ENCODE assay signal across 8 mouse cellular contexts in genomic region chr3:142620111-142620955, GRCm38 (mm10). TPM values are rescaled to one million over a fixed set of nuclear protein-coding genes. Genes with fewer than 3 reads are reported as not detected.
DNase-seq lines count a peak whose midpoint lies in the region; ATAC-seq and TF ChIP-seq lines count a peak whose summit lies in the region.

TSS of gene Gbp2 (plus strand) at chr3:142620602.

- peaks cover 11 to 30% of the 10 kb centered on the region in 2 experiments for H3K4me1 ChIP-seq in CH12.LX (ENCODE audit: control insufficient read depth in 1 of 2, insufficient read depth in 2 of 2)
- H3K4me1 ChIP-seq in embryonic facial prominence, embryonic 14.5 days (ENCODE audit: control insufficient read depth, insufficient read depth, low read length) = no peaks in the 10 kb centered on the region
- 0 out of 2 replicates have a peak, but pooled peaks cover 6% of the 10 kb centered on the region for H3K4me1 ChIP-seq in intestine, embryonic 15.5 days (replicated peaks)

- dilution Hi-C loops in CH12.LX (cut with MboI; ENCODE audit: extremely low pct_ligation_motif_present, extremely low pct_unique_long_range_greater_than_20kb, low sequenced_read_pairs) = no loop called here

- in situ Hi-C loops in CH12.LX (cut with MboI; ENCODE audit: low pct_ligation_motif_present, low pct_unique_long_range_greater_than_20kb, low sequenced_read_pairs) = no loop called here

- no peak; the same call in 1 of the 2 replicates for ATAC-seq in embryonic facial prominence, embryonic 14.5 days (ENCODE audit: low read depth)
- ATAC-seq in intestine, embryonic 15.5 days = peak; percentile 75

- no peak for TF ChIP-seq CTCF in CH12.LX (conservative IDR thresholded peaks at IDR 0.05 in 1 of 2, IDR thresholded peaks at IDR 0.05 in 1 of 2; ENCODE audit: low read depth in 2 of 2, low read length in 2 of 2)

- peak within 1 kb of the TSS; percentile 83 for H3K9ac ChIP-seq in CH12.LX (ENCODE audit: insufficient read depth, low read depth)
- no peak within 1 kb of the TSS for H3K9ac ChIP-seq in embryonic facial prominence, embryonic 14.5 days (ENCODE audit: low read depth, low read length)
- H3K9ac ChIP-seq in intestine, embryonic 15.5 days = no peak within 1 kb of the TSS

- peaks cover 3% of the 10 kb centered on the region for H3K27me3 ChIP-seq in CH12.LX (replicated peaks)
- H3K27me3 ChIP-seq in embryonic facial prominence, embryonic 14.5 days (replicated peaks; ENCODE audit: control insufficient read depth, insufficient read depth, low read length) = no peaks in the 10 kb centered on the region
- H3K27me3 ChIP-seq in intestine, embryonic 15.5 days (replicated peaks) = no peaks in the 10 kb centered on the region

- no peak for TF ChIP-seq POLR2A in CH12.LX (IDR thresholded peaks at IDR 0.05; ENCODE audit: low read depth, low read length)

- H3K27ac ChIP-seq in CH12.LX (ENCODE audit: insufficient read depth, low read depth) = peak within 1 kb of the TSS; percentile 73
- no peak within 1 kb of the TSS for H3K27ac ChIP-seq in embryonic facial prominence, embryonic 14.5 days (replicated peaks; ENCODE audit: low read depth, low read length)
- H3K27ac ChIP-seq in intestine, embryonic 15.5 days = no peak within 1 kb of the TSS

- H3K4me3 ChIP-seq in CH12.LX (replicated peaks in 1 of 3; ENCODE audit: low read depth in 2 of 3, low read length in 2 of 3, poor library complexity in 1 of 3) = peak within 1 kb of the TSS; percentile 50 to 68 (median 67)
- H3K4me3 ChIP-seq in embryonic facial prominence, embryonic 14.5 days (ENCODE audit: low read depth, low read length) = 0 out of 2 replicates have a peak within 1 kb of the TSS, but pooled peaks have one; percentile 5
- H3K4me3 ChIP-seq in intestine, embryonic 15.5 days (replicated peaks) = peak within 1 kb of the TSS; percentile 20

- peak; percentile 58 for DNase-seq in 416B (ENCODE audit: low read depth)
- peak; percentile 64 for DNase-seq in CH12.LX (ENCODE audit: extremely low read depth)
- DNase-seq in embryonic facial prominence, embryonic 14.5 days (ENCODE audit: low spot score) = peak; percentile 12
- peak; percentile 73 for DNase-seq in lung, postnatal 10 days
- peak; percentile 59 for DNase-seq in thymus, postnatal 25 days
- DNase-seq in right cerebral cortex, postnatal 36 days (ENCODE audit: low spot score in 2 of 2) = no peak
- DNase-seq in right cerebral cortex, postnatal 25 days = no peak

- peaks cover 5 to 15% of the 10 kb centered on the region in 2 experiments for H3K36me3 ChIP-seq in CH12.LX (replicated peaks in 1 of 2; ENCODE audit: control insufficient read depth in 1 of 2, insufficient read depth in 1 of 2, low read length in 1 of 2)
- no peaks in the 10 kb centered on the region for H3K36me3 ChIP-seq in embryonic facial prominence, embryonic 14.5 days (ENCODE audit: control insufficient read depth, insufficient read depth, low read length)
- no peaks in the 10 kb centered on the region for H3K36me3 ChIP-seq in intestine, embryonic 15.5 days

- no peaks in the 10 kb centered on the region for H3K9me3 ChIP-seq in CH12.LX (replicated peaks; ENCODE audit: low read length)
- H3K9me3 ChIP-seq in embryonic facial prominence, embryonic 14.5 days (ENCODE audit: control insufficient read depth, low read length) = no peaks in the 10 kb centered on the region
- no peaks in the 10 kb centered on the region for H3K9me3 ChIP-seq in intestine, embryonic 15.5 days

- no peaks in the 10 kb centered on the region for H3K79me2 ChIP-seq in CH12.LX (replicated peaks; ENCODE audit: control insufficient read depth, extremely low read depth, insufficient read depth, poor library complexity, severe bottlenecking)

- TF ChIP-seq EP300 in CH12.LX (IDR thresholded peaks at IDR 0.05; ENCODE audit: low read length) = peak; percentile 13; the same call in 1 of the 2 replicates

- no peak for TF ChIP-seq RAD21 in CH12.LX (IDR thresholded peaks at IDR 0.05; ENCODE audit: low read depth, low read length)

- H3K4me2 ChIP-seq in CH12.LX (ENCODE audit: insufficient read depth, low read depth, poor library complexity, severe bottlenecking) = peak within 1 kb of the TSS; percentile 94
- H3K4me2 ChIP-seq in embryonic facial prominence, embryonic 14.5 days (ENCODE audit: low read depth, low read length) = peak within 1 kb of the TSS; percentile 26
- H3K4me2 ChIP-seq in intestine, embryonic 15.5 days (replicated peaks) = peak within 1 kb of the TSS; percentile 53

- 68% methylated on average over 4 of the region's 4 CpGs for WGBS in embryonic facial prominence, embryonic 14.5 days
- 37% methylated on average over 4 of the region's 4 CpGs for WGBS in intestine, embryonic 15.5 days

TF ChIP-seq in CH12.LX, 34 proteins besides CTCF, POLR2A, EP300 and RAD21:
- TF ChIP-seq NELFE (IDR thresholded peaks at IDR 0.05; ENCODE audit: low read depth, low read length) (peak; percentile 6; the same call in 1 of the 2 replicates), MEF2A (IDR thresholded peaks at IDR 0.05; ENCODE audit: borderline replicate concordance, low read depth, low read length) (peak; percentile 43; the same call in 1 of the 2 replicates), MAZ (IDR thresholded peaks at IDR 0.05; ENCODE audit: low read depth, low read length) (no peak), UBTF (IDR thresholded peaks at IDR 0.05; ENCODE audit: low read depth, low read length) (0 out of 2 replicates have a peak, but pooled peaks have one; percentile 34), MXI1 (IDR thresholded peaks at IDR 0.05; ENCODE audit: low read depth, low read length) (no peak; the same call in 1 of the 2 replicates), KAT2A (IDR thresholded peaks at IDR 0.05; ENCODE audit: insufficient replicate concordance, low read length) (0 out of 2 replicates have a peak, but pooled peaks have one; percentile 33), MAX (IDR thresholded peaks at IDR 0.05; ENCODE audit: low read length) (0 out of 2 replicates have a peak, but pooled peaks have one; percentile 30), ETS1 (conservative IDR thresholded peaks at IDR 0.05; ENCODE audit: low read depth, low read length) (peak; percentile 80), MYC (IDR thresholded peaks at IDR 0.05; ENCODE audit: low read depth, low read length) (0 out of 2 replicates have a peak, but pooled peaks have one; percentile 53), CHD1 (IDR thresholded peaks at IDR 0.05; ENCODE audit: low read depth, low read length) (peak; percentile 15), IRF4 (IDR thresholded peaks at IDR 0.05; ENCODE audit: low read depth, low read length) (peak; percentile 83), BHLHE40 (IDR thresholded peaks at IDR 0.05; ENCODE audit: low read depth, low read length) (0 out of 2 replicates have a peak, but pooled peaks have one; percentile 2), NRF1 (IDR thresholded peaks at IDR 0.05; ENCODE audit: low read depth, low read length) (no peak), SIN3A (IDR thresholded peaks at IDR 0.05; ENCODE audit: low read length) (no peak), HCFC1 (IDR thresholded peaks at IDR 0.05; ENCODE audit: low read depth, low read length) (0 out of 2 replicates have a peak, but pooled peaks have one; percentile 5), TCF12 (IDR thresholded peaks at IDR 0.05; ENCODE audit: low read depth, low read length) (no peak; the same call in 1 of the 2 replicates), POLR2AphosphoS2 (IDR thresholded peaks at IDR 0.05; ENCODE audit: low read depth, low read length) (no peak)

RNA-seq across cellular contexts. Expression of gene Gbp2, which starts in this region (rescaled TPM):
- 13.3 and 22.5 TPM in 2 replicates for total RNA-seq in CH12.LX (2012; rRNA removed)
- 48.4 and 51.1 TPM in 2 replicates for total RNA-seq in CH12.LX (2014; rRNA removed)
- polyA plus RNA-seq in CH12.LX (2012; ENCODE audit: insufficient read length, low read depth) = 36.5 and 42.6 TPM in 2 replicates
- polyA plus RNA-seq in embryonic facial prominence, embryonic 14.5 days (2014; fragmentation: Nextera tagmentation; extraction: Ambion mirVana) = 1.6 and 1.8 TPM in 2 replicates
- 3.9 and 4.1 TPM in 2 replicates for polyA plus RNA-seq in intestine, embryonic 15.5 days (2015; fragmentation: Nextera tagmentation; extraction: Ambion mirVana)

Comparison
In these comparisons a context has a peak if more than half of its experiments do, and no peak if none do; other contexts are left out.
1. DNase-seq: peak in 416B (single experiment), CH12.LX (single experiment), embryonic facial prominence, embryonic 14.5 days (single experiment), lung, postnatal 10 days (single experiment) and thymus, postnatal 25 days (single experiment); none in right cerebral cortex, postnatal 36 days (0 of 2) and right cerebral cortex, postnatal 25 days (single experiment).
2. H3K4me2 ChIP-seq: peak in every context shown above with its lines; median percentile 94 in CH12.LX; 53 in intestine, embryonic 15.5 days; 26 in embryonic facial prominence, embryonic 14.5 days.
3. H3K4me3 ChIP-seq: peak in every context shown above with its lines; median percentile 67 in CH12.LX; 20 in intestine, embryonic 15.5 days; 5 in embryonic facial prominence, embryonic 14.5 days.